Mouse (Mus musculus) bone marrow, adult 2 months (tissue): ENCODE results near the gene Xrcc4.

Source experiments
- CTCF ChIP-seq: fragments of 200-500 bp; IDR thresholded peaks from 2 replicates; pipeline ENCODE4 v1.5.1; 2011; ENCODE audit warnings: low read length, control low read depth; ENCODE audit not compliant: control insufficient read depth, insufficient read depth
- POLR2A ChIP-seq: fragments of 200-500 bp; IDR thresholded peaks from 2 replicates; pipeline ENCODE4 v1.6.1; 2011; ENCODE audit warnings: low read depth, mild to moderate bottlenecking, control low read depth, low read length, borderline replicate concordance; ENCODE audit not compliant: control insufficient read depth

- TF ChIP-seq CTCF (no peak), POLR2A (no peak)
Measured at GRCm38 (mm10) chr13:89777146-89777545, 312.3 kb downstream of the Xrcc4 start.
